Mouse (Mus musculus) stomach, postnatal 0 days (tissue): Measurements from ENCODE around the gene Herpud2. TPM values are rescaled to one million over a fixed set of nuclear protein-coding genes. Genes with fewer than 3 reads are reported as not detected.
A peak's percentile ranks its signal among the peaks of the same experiment; 100 is the strongest.

Source experiments
- ATAC-seq: fragments of 200-750 bp; cut with Nextera tagmentation; 2 replicates; pipeline ENCODE4 v1.8.0; 2017; ENCODE audit not compliant: low FRiP score, low TSS enrichment
- DNase-seq: peaks from one replicate; pipeline ENCODE4 v3.0.0-alpha.2; 2016; ENCODE audit warnings: low spot score
- H3K27ac ChIP-seq: fragments of 300-500 bp; sonication (generic); replicated peaks from 2 replicates; pipeline ENCODE4 v1.5.1; 2014; ENCODE audit warnings: mild to moderate bottlenecking, control low read depth
- H3K27me3 ChIP-seq: fragments of 300-500 bp; sonication (generic); 2 replicates; pipeline ENCODE4 v1.6.1; 2014; ENCODE audit warnings: low read length; ENCODE audit not compliant: control insufficient read depth, insufficient read depth
- H3K36me3 ChIP-seq: fragments of 300-500 bp; sonication (generic); 2 replicates; pipeline ENCODE4 v1.6.1; 2014; ENCODE audit warnings: low read length, mixed read lengths; ENCODE audit not compliant: control insufficient read depth, insufficient read depth
- H3K4me1 ChIP-seq: fragments of 300-500 bp; sonication (generic); replicated peaks from 2 replicates; pipeline ENCODE4 v1.6.1; 2014; ENCODE audit warnings: antibody characterized with exemption; ENCODE audit not compliant: control insufficient read depth, insufficient read depth
- H3K4me2 ChIP-seq: fragments of 300-500 bp; sonication (generic); replicated peaks from 2 replicates; pipeline ENCODE4 v1.6.1; 2014; ENCODE audit warnings: low read depth, mild to moderate bottlenecking, control low read depth, moderate library complexity
- H3K4me3 ChIP-seq: fragments of 300-500 bp; sonication (generic); 2 replicates; pipeline ENCODE4 v1.5.1; 2014; ENCODE audit warnings: low read depth, low read length, control low read depth
- H3K9ac ChIP-seq: fragments of 300-500 bp; sonication (generic); 2 replicates; pipeline ENCODE4 v1.6.1; 2014; ENCODE audit warnings: mild to moderate bottlenecking, low read length, control low read depth, mixed read lengths
- H3K9me3 ChIP-seq: fragments of 300-500 bp; sonication (generic); 2 replicates; pipeline ENCODE4 v1.6.1; 2016; ENCODE audit warnings: low read length; ENCODE audit not compliant: control insufficient read depth
- CTCF ChIP-seq: IDR thresholded peaks from 2 replicates; pipeline ENCODE4 v1.5.1; 2016; ENCODE audit warnings: antibody characterized with exemption, low read depth, mild to moderate bottlenecking, moderate library complexity
- EP300 ChIP-seq: optimal IDR thresholded peaks from 2 replicates; pipeline ENCODE3; 2016; ENCODE audit warnings: antibody characterized with exemption
- WGBS: fragments of 180-500 bp; shearing (Covaris S2); extraction: QIAGEN DNeasy Blood & Tissue Kit; methylation state at CpG from one replicate; pipeline ENCODE4 v1.1.7; 2014; 5-methylcytosine and 5-hydroxymethylcytosine counted together
- polyA plus RNA-seq: library from polyadenylated mRNA; unstranded; fragments of >200 nt; fragmentation: Nextera tagmentation; extraction: Ambion mirVana; gene quantifications from 2 replicates; pipeline ENCODE4 v1.2.1, GENCODE M21; 2015

Herpud2 gene
- polyA plus RNA-seq, 1 experiment from 2014 or later = 24.3 TPM

DNA sequence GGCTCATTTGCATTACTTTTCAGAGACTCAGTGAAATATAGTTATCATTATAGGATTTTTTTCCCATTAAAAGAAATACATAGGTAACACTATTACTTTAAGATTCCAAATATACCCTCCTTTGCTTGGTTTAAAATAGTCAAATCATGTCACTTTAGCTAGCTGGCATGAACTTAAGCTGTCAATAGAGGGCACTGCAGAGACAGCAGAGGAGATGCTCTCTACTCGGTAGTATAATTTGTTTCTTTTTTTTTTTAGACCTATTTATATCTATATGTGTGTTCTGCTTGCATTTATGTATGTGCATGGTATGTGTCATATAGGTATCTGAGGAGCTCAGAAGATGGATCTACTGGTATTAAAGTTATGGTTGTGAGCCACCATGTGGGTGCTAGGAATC, 4.8 kb upstream of the Herpud2 start:
- no peak for DNase-seq
- H3K9ac ChIP-seq = no peak overlapping the region
- no peak overlapping the region for H3K4me3 ChIP-seq
- H3K36me3 ChIP-seq = no peaks in the 10 kb centered on the region
- H3K27ac ChIP-seq = no peak overlapping the region
- no peak overlapping the region for H3K4me2 ChIP-seq
- no peaks in the 10 kb centered on the region for H3K9me3 ChIP-seq
- 18% methylated on average over 1 of the region's 1 CpGs for WGBS
- no peak for ATAC-seq
- no peaks in the 10 kb centered on the region; the same call in 1 of the 2 replicates for H3K4me1 ChIP-seq
- H3K27me3 ChIP-seq = no peaks in the 10 kb centered on the region
- TF ChIP-seq CTCF (peak; percentile 55), EP300 (no peak)

DNA sequence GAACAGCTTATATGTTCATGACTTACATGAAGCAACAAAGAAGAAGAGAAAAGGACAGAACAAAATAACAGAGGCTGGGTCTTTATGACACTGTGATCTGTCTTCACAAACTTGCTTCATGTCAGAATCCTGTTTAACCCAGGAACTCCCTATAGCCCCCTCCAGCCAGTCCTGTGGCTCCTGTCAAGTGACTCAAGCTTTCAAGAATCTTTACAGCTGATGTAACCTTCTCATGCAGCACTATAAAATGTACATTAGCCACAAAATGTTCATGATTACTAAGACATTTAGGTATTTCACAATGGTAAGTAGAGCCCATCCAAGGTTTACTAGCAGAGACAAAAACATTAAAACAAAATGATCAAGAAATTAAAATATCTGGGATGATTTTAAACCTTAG, 1.4 kb upstream of the Herpud2 start:
- H3K4me1 ChIP-seq = peaks cover 8% of the 10 kb centered on the region; the same call in 1 of the 2 replicates
- ATAC-seq (no peak), DNase-seq (no peak)
- H3K4me3 ChIP-seq = no peak overlapping the region
- no peaks in the 10 kb centered on the region for H3K36me3 ChIP-seq
- H3K9ac ChIP-seq = no peak overlapping the region
- no peak overlapping the region for H3K27ac ChIP-seq
- H3K4me2 ChIP-seq = no peak overlapping the region
- H3K27me3 ChIP-seq = no peaks in the 10 kb centered on the region
- H3K9me3 ChIP-seq = no peaks in the 10 kb centered on the region
- TF ChIP-seq EP300 = no peak
- no peak for TF ChIP-seq CTCF

DNA sequence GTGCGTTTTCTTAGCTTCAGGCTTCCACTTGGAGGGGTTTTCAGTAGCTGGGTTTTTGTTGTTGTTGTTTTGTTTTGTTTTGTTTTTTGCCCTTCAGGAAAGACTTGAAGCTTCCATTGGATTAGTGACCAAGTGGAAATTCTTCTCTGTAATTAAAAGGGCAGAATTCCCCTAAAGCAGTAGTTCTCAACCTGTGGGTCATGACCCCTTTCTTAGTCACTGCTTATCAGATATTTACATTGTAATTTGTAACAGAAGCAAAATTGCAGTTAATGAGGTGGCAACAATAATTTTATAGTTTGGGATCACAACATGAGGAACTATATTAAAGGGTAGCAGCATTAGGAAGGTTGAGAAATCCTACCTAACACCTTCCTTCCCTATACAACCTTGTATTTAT, 837 bp upstream of the Herpud2 start:
- Histone ChIP-seq H3K9me3 (no peaks in the 10 kb centered on the region), H3K9ac (peak overlapping the region; percentile 89), H3K27ac (peak overlapping the region; percentile 99), H3K4me2 (peak overlapping the region; percentile 80), H3K4me3 (peak overlapping the region; percentile 86), H3K27me3 (no peaks in the 10 kb centered on the region), H3K36me3 (no peaks in the 10 kb centered on the region), H3K4me1 (peaks cover 8% of the 10 kb centered on the region; the same call in 1 of the 2 replicates)
- DNase-seq (no peak), ATAC-seq (no peak)
- TF ChIP-seq CTCF = no peak
- no peak for TF ChIP-seq EP300
- WGBS = 11% methylated on average over 1 of the region's 1 CpGs

DNA sequence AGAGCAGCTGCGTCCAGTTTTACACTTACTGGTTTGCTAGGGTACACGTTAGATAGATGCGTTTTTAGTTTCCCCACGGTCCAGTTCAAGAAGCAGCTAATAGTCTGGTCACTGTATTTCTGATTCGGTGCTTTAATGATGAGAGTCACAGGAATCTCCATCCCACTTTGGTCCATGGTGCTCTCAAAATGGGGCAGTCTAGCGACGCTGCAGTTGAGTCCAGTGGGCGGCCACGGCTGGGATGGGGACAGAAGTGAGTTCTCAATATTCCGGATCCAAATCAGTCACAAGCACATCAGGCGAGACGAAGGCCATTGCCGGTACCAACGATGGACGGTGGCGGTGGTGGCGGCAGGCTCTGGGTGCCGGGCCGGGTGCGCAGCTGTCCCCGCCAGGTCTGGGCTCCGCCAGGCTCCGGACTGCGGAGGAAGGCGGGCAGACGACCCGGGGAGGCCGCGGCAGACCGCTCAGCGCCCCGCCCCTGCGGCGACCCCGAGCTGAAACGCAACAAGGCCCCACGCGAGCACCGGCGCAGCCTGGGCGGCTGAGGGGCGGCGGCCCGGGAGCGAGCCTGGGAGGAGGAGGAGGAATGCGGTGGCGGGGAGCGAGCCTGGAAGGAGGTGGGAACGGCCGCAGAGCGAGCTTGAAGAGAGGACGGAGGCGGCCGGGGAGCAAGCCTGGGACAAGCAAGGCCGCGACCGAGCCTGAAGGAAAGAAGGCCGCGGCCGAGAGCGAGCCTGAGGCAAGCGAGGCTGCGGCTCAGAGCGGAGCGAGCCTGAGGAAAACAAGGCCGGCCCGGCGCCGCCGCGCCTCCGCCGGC, 619 bp downstream of the Herpud2 start:
- H3K27ac ChIP-seq = peak overlapping the region; percentile 99
- peak overlapping the region; percentile 80 for H3K4me2 ChIP-seq
- no peaks in the 10 kb centered on the region for H3K9me3 ChIP-seq
- peaks cover 8% of the 10 kb centered on the region; the same call in 1 of the 2 replicates for H3K4me1 ChIP-seq
- H3K9ac ChIP-seq = peak overlapping the region; percentile 89
- peak overlapping the region; percentile 86 for H3K4me3 ChIP-seq
- DNase-seq (peak; percentile 86), ATAC-seq (peak; percentile 77)
- H3K36me3 ChIP-seq = no peaks in the 10 kb centered on the region; the same call in 1 of the 2 replicates
- TF ChIP-seq CTCF (no peak), EP300 (no peak)
- H3K27me3 ChIP-seq = no peaks in the 10 kb centered on the region
- WGBS = under 1% methylated on average over 70 of the region's 73 CpGs

DNA sequence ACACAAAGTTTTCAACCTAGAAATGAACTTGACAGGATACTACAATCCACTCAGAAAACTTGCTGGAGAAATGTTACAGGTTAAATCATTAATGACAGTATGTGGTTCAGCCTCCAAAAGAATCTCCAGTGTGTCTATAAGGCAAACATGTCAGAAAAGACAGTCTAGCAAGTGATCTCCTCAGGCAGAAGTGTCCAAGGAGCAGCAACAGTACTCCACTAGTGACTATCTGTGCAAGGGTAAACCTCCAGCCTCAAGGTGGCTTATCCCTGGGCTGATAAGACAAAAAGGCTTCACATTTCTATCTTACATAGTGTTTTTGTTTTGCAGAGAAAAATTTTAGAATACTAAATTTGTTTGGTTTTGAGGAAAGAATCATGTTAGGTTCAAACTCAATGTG, 2.9 kb downstream of the Herpud2 start:
- Histone ChIP-seq H3K27ac (no peak overlapping the region), H3K4me3 (peak overlapping the region; percentile 11), H3K4me2 (peak overlapping the region; percentile 21), H3K9ac (no peak overlapping the region), H3K36me3 (no peaks in the 10 kb centered on the region; the same call in 1 of the 2 replicates), H3K9me3 (no peaks in the 10 kb centered on the region), H3K27me3 (no peaks in the 10 kb centered on the region), H3K4me1 (peaks cover 8% of the 10 kb centered on the region; the same call in 1 of the 2 replicates)
- ATAC-seq (no peak), DNase-seq (no peak)
- TF ChIP-seq CTCF (no peak), EP300 (no peak)

DNA sequence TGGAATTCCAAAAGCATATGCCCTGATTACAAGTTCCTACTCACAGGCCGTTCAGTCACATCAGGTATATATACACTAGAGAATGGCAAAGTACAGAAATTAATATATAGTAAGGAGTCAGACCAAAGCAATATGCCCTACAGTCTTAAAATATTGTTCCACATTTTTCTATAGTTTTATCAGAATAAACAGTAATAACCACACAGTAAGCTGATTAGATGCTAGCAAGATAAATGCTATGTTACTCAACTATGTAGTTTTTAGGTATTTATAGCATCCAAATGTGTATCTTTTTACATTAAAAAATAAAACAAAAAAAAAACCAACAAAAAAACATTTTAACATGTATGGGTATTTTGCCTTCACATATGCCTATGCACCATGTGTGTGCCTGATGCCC, 5.7 kb downstream of the Herpud2 start:
- TF ChIP-seq CTCF = no peak
- TF ChIP-seq EP300 = no peak
- no peaks in the 10 kb centered on the region; the same call in 1 of the 2 replicates for H3K36me3 ChIP-seq
- no peak overlapping the region for H3K4me2 ChIP-seq
- no peaks in the 10 kb centered on the region for H3K9me3 ChIP-seq
- H3K27me3 ChIP-seq = no peaks in the 10 kb centered on the region
- no peak for ATAC-seq
- no peak for DNase-seq
- no peak overlapping the region for H3K27ac ChIP-seq
- H3K4me1 ChIP-seq = peaks cover 8% of the 10 kb centered on the region; the same call in 1 of the 2 replicates
- H3K4me3 ChIP-seq = no peak overlapping the region
- WGBS = 64% methylated on average over 1 of the region's 1 CpGs
- H3K9ac ChIP-seq = no peak overlapping the region
